Mouse (Mus musculus): ENCODE results near the gene Gm45234.

GRCm38 (mm10) chr6:124780917-124781316 lies 25.1 kb upstream of the Gm45234 start:
- no peak for TF ChIP-seq CTCF (IDR thresholded peaks at IDR 0.05; ENCODE audit: low read depth, low read length)
- no peak for TF ChIP-seq POLR2A (IDR thresholded peaks at IDR 0.05; ENCODE audit: insufficient read depth, low read length)
- TF ChIP-seq EP300 (IDR thresholded peaks at IDR 0.05; ENCODE audit: insufficient read depth, low read depth, low read length): no peak
